Mouse (Mus musculus) heart, postnatal 10 days (tissue): ENCODE data around the gene Nelfe. TPM values are rescaled to one million over a fixed set of nuclear protein-coding genes. Genes with fewer than 3 reads are reported as not detected.
A peak's percentile ranks its signal among the peaks of the same experiment; 100 is the strongest.
"Not testable (repeated sequence)": the region's sequence is repeated elsewhere in the genome, so short reads cannot be mapped to it uniquely, and the experiment has no call there.

ENCODE experiments used
- DNase-seq, 2 experiments: peaks; one replicate each; pipeline ENCODE4 v3.0.0; 2021
- intact Hi-C: fragments of 180-260 bp; cut with DNase I; formaldehyde crosslinking; loops from one replicate; pipeline ENCODE4 v1.15.1; 2025
- total RNA-seq, 2 experiments: library from RNA; stranded (reverse); gene quantifications; 2 replicates each; pipeline ENCODE4 v1.2.3; 2021

Nelfe gene
- total RNA-seq, 2 experiments from 2014 or later, result 21.0 to 21.3 TPM

GRCm38 (mm10) chr17:34887942-34888341 lies 37.8 kb downstream of the Nelfe start:
- intact Hi-C loops, result no loop called here
- no peak for DNase-seq

GRCm38 (mm10) chr17:34890074-34890743 lies 40.0 kb downstream of the Nelfe start:
- DNase-seq, result no peak
- intact Hi-C loops, result no loop called here

- intact Hi-C loops, result no loop called here
- DNase-seq, result no peak
These were observed 41.2 kb downstream of the Nelfe start for GRCm38 (mm10) chr17:34891377-34891776.

GRCm38 (mm10) chr17:34893072-34893824 lies 43.1 kb downstream of the Nelfe start:
- DNase-seq, result no peak
- intact Hi-C loops, result loop anchor here (2.0 kb wide), 1 partner anchor 36 kb away; no protein-coding TSS in a partner anchor

GRCm38 (mm10) chr17:34894074-34894597 lies 43.9 kb downstream of the Nelfe start:
- intact Hi-C loops, result no loop called here
- peak; percentile 94 to 96 for DNase-seq

GRCm38 (mm10) chr17:34894801-34895530 lies 44.8 kb downstream of the Nelfe start:
- intact Hi-C loops, result no loop called here

GRCm38 (mm10) chr17:34895724-34896123 lies 45.5 kb downstream of the Nelfe start:
- DNase-seq, result no peak
- intact Hi-C loops, result no loop called here

More at GRCm38 (mm10) chr17:34894801-34895530, 44.8 kb downstream of the Nelfe start:
- DNase-seq, result peak; percentile 59 to 65

GRCm38 (mm10) chr17:34896366-34896765 lies 46.2 kb downstream of the Nelfe start:
- intact Hi-C loops, result no loop called here

GRCm38 (mm10) chr17:34897373-34898159 lies 47.4 kb downstream of the Nelfe start:
- intact Hi-C loops, result no loop called here
- peak; percentile 45 to 58 for DNase-seq

More at GRCm38 (mm10) chr17:34896366-34896765, 46.2 kb downstream of the Nelfe start:
- no peak for DNase-seq

GRCm38 (mm10) chr17:34898160-34898586 lies 48.0 kb downstream of the Nelfe start, which contains the start of the genes C2 and Ehmt2:
Gene C2 (minus strand): TSS chr17:34898265.
Gene Ehmt2 (plus strand): TSS chr17:34898469.
- DNase-seq, result peak; percentile 85
- intact Hi-C loops, result no loop called here

GRCm38 (mm10) chr17:34898706-34899052 lies 48.5 kb downstream of the Nelfe start:
- intact Hi-C loops, result no loop called here
- peak in 1 of 2 experiments; percentile 24 for DNase-seq

- intact Hi-C loops, result no loop called here
- DNase-seq, result peak; percentile 62 to 72
These were observed 49.1 kb downstream of the Nelfe start for GRCm38 (mm10) chr17:34899053-34899889.

GRCm38 (mm10) chr17:34899890-34900243 lies 49.7 kb downstream of the Nelfe start:
- intact Hi-C loops, result no loop called here
- DNase-seq, result peak in 1 of 2 experiments; percentile 41

GRCm38 (mm10) chr17:34900826-34901225 lies 50.6 kb downstream of the Nelfe start:
- intact Hi-C loops, DNase-seq: not testable (repeated sequence)

GRCm38 (mm10) chr17:34901948-34902347 lies 51.8 kb downstream of the Nelfe start:
- DNase-seq, intact Hi-C loops: not testable (repeated sequence)

- no peak for DNase-seq
- intact Hi-C loops, result no loop called here
These were observed 52.7 kb downstream of the Nelfe start for GRCm38 (mm10) chr17:34902895-34903294.
